Mouse (Mus musculus) limb, embryonic 12.5 days (tissue): ENCODE results near the gene Trpt1. TPM values are rescaled to one million over a fixed set of nuclear protein-coding genes. Genes with fewer than 3 reads are reported as not detected.
A peak's percentile ranks its signal among the peaks of the same experiment; 100 is the strongest.

ENCODE experiments used
- ATAC-seq: fragments of 200-750 bp; cut with Nextera tagmentation; 2 replicates; pipeline ENCODE4 v1.8.0; 2017; ENCODE audit warnings: low read depth, moderate TSS enrichment; ENCODE audit not compliant: insufficient number of reproducible peaks, insufficient read depth, low FRiP score, low TSS enrichment
- H3K27ac ChIP-seq: fragments of 300-500 bp; sonication (generic); 2 replicates; pipeline ENCODE4 v1.5.1; 2016; ENCODE audit warnings: mild to moderate bottlenecking, moderate library complexity
- H3K27me3 ChIP-seq: fragments of 300-500 bp; sonication (generic); 2 replicates; pipeline ENCODE4 v1.6.1; 2016; ENCODE audit warnings: mild to moderate bottlenecking, moderate library complexity
- H3K36me3 ChIP-seq: fragments of 300-500 bp; sonication (generic); 2 replicates; pipeline ENCODE4 v1.6.1; 2016; ENCODE audit warnings: mild to moderate bottlenecking, moderate library complexity
- H3K4me1 ChIP-seq: fragments of 300-500 bp; sonication (generic); replicated peaks from 2 replicates; pipeline ENCODE4 v1.6.1; 2016
- H3K4me2 ChIP-seq: fragments of 300-500 bp; sonication (generic); 2 replicates; pipeline ENCODE4 v1.6.1; 2016; ENCODE audit warnings: mild to moderate bottlenecking, moderate library complexity
- H3K4me3 ChIP-seq: fragments of 300-500 bp; sonication (generic); replicated peaks from 2 replicates; pipeline ENCODE4 v1.5.1; 2016; ENCODE audit warnings: mild to moderate bottlenecking
- H3K9ac ChIP-seq: fragments of 300-500 bp; sonication (generic); replicated peaks from 2 replicates; pipeline ENCODE4 v1.6.1; 2016; ENCODE audit warnings: mild to moderate bottlenecking, moderate library complexity
- H3K9me3 ChIP-seq: fragments of 300-500 bp; sonication (generic); 2 replicates; pipeline ENCODE4 v1.6.1; 2016; ENCODE audit warnings: mild to moderate bottlenecking, moderate library complexity
- WGBS: fragments of 180-500 bp; shearing (Covaris S2); methylation state at CpG from one replicate; pipeline ENCODE4 v1.1.7; 2016; 5-methylcytosine and 5-hydroxymethylcytosine counted together
- polyA plus RNA-seq: library from polyadenylated mRNA; unstranded; fragments of >200 nt; fragmentation: Nextera tagmentation; extraction: Ambion mirVana; gene quantifications from 2 replicates; pipeline ENCODE4 v1.2.1, GENCODE M21; 2016

The Trpt1 gene
- 10.8 and 11.0 TPM in 2 replicates for polyA plus RNA-seq

DNA sequence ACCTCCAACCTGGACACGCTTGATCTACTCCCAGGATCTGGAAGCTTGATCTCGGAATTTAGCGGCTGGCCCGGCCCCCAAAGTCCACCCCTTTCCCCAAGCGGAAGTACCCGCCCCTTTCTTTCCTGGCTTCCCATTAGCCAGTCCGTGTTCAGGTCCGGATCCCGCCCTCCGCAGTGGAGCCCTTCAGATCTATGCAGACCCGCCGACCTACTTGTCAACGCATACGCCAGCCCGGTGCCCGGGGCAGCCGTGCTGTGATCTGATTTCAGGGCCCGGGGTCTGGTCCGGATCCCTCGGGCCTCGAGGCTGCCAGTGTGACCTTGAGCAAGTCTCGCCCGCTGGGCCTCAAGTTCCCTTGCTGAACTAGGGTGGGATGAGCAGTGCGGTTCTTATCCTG is at the start of gene Trpt1, which contains the start of gene Nudt22:
Trpt1 (plus strand) TSS at position 126 of the 400 bp plus-strand sequence.
Nudt22 (minus strand) TSS at position 112 of the 400 bp plus-strand sequence.
- Histone ChIP-seq H3K9me3 (no peaks in the 10 kb centered on the region), H3K27me3 (no peaks in the 10 kb centered on the region), H3K4me2 (peak within 1 kb of the TSS; percentile 86), H3K36me3 (peaks cover 28% of the 10 kb centered on the region), H3K4me1 (peaks cover 47% of the 10 kb centered on the region), H3K4me3 (peak within 1 kb of the TSS; percentile 63), H3K9ac (peak within 1 kb of the TSS; percentile 74), H3K27ac (peak within 1 kb of the TSS; percentile 74)
- no peak; the same call in 1 of the 2 replicates for ATAC-seq
- WGBS = 1% methylated on average over 24 of the region's 24 CpGs

DNA sequence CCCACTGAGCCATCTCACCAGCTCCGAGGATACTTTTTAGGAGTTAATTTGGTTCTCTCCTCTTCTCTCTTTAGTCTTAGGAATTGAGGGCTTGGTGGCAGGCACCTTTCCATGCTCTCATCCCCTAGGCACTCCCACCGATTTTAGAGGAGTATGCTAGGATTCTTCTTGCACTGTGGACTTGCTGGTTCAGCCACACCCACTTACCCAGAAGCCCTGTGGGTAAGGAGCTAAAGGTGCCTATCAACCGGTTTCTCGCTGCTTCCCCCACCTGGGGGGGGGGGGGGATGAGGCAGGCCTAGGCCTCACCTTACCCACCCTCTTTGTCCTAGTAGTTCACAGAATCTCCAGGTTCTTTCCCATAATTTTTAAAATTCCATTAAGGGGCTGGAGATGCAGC is 48.2 kb upstream of the Trpt1 start:
- Histone ChIP-seq H3K9ac (no peak overlapping the region), H3K27me3 (no peaks in the 10 kb centered on the region), H3K4me3 (no peak overlapping the region), H3K4me1 (peaks cover 21% of the 10 kb centered on the region), H3K27ac (no peak overlapping the region), H3K36me3 (peaks cover 12% of the 10 kb centered on the region; the same call in 1 of the 2 replicates), H3K9me3 (no peaks in the 10 kb centered on the region), H3K4me2 (no peak overlapping the region)
- ATAC-seq = no peak
- 46% methylated on average over 4 of the region's 4 CpGs for WGBS

- Histone ChIP-seq H3K9me3 (no peaks in the 10 kb centered on the region), H3K9ac (no peak overlapping the region), H3K27me3 (no peaks in the 10 kb centered on the region), H3K27ac (no peak overlapping the region), H3K4me1 (peaks cover 19% of the 10 kb centered on the region), H3K4me2 (no peak overlapping the region), H3K4me3 (no peak overlapping the region), H3K36me3 (peaks cover 17% of the 10 kb centered on the region; the same call in 1 of the 2 replicates)
- ATAC-seq = no peak
- 75% methylated on average over 4 of the region's 4 CpGs for WGBS
Measured at GRCm38 (mm10) chr19:6948186-6948585, 47.7 kb upstream of the Trpt1 start.

DNA sequence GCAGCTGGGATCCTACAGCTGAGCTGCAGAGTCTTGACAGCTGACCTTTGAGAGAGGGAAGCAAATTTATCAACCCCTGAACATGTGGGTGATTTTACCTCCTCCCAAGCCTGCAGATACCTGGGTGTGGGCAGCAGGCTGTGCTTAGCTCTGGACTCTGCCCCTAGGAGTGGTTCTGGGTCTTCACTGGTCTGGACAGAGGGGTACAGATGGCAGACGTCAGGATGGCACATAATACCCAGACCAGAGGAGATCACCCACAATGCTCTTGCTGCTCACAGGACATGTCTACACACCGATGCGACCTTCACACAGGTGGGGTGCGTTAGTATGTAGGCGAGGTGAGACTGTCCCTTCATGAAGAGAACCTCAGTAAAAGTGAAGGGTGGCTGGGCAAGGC is 46.4 kb upstream of the Trpt1 start:
- no peak overlapping the region for H3K27ac ChIP-seq
- H3K4me3 ChIP-seq = no peak overlapping the region
- H3K4me1 ChIP-seq = peaks cover 19% of the 10 kb centered on the region
- H3K4me2 ChIP-seq = 0 out of 2 replicates have a peak overlapping the region, but pooled peaks have one; percentile 96
- no peaks in the 10 kb centered on the region for H3K27me3 ChIP-seq
- peaks cover 22% of the 10 kb centered on the region for H3K36me3 ChIP-seq
- 90% methylated on average over 5 of the region's 5 CpGs for WGBS
- ATAC-seq = no peak
- no peak overlapping the region for H3K9ac ChIP-seq
- no peaks in the 10 kb centered on the region for H3K9me3 ChIP-seq

DNA sequence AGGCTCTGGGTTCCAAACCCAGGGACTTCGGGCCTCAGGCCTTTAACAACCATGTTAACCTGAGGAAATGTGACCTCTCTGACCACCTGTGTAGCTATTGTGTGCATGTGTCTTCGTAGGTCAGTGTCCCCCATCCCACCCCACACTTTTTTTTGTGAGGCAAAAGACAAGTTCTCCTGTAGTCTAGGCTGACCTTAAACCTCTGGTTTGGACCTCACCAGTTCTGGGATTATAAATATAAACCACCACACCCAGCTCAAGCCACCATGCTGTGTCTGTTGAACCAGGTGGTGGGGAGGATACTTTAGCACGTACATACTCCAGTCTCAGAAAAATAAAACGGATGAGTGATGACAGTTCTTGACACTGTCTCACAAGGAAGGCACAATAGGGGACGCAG is 46.0 kb upstream of the Trpt1 start:
- Histone ChIP-seq H3K9me3 (no peaks in the 10 kb centered on the region), H3K36me3 (peaks cover 26% of the 10 kb centered on the region), H3K9ac (peak overlapping the region; percentile 78; the same call in 1 of the 2 replicates), H3K4me3 (peak overlapping the region; percentile 63), H3K4me2 (peak overlapping the region; percentile 96), H3K27ac (peak overlapping the region; percentile 97), H3K4me1 (peaks cover 19% of the 10 kb centered on the region), H3K27me3 (no peaks in the 10 kb centered on the region)
- WGBS = 63% methylated on average over 5 of the region's 5 CpGs
- no peak for ATAC-seq

GRCm38 (mm10) chr19:6950613-6951153 is 45.2 kb upstream of the Trpt1 start:
- Histone ChIP-seq H3K27me3 (no peaks in the 10 kb centered on the region), H3K27ac (peak overlapping the region; percentile 97), H3K36me3 (peaks cover 30% of the 10 kb centered on the region), H3K4me3 (peak overlapping the region; percentile 63), H3K4me2 (peak overlapping the region; percentile 96), H3K9ac (peak overlapping the region; percentile 78), H3K4me1 (peaks cover 19% of the 10 kb centered on the region), H3K9me3 (no peaks in the 10 kb centered on the region)
- under 1% methylated on average over 28 of the region's 28 CpGs for WGBS
- peak; percentile 18; the same call in 1 of the 2 replicates for ATAC-seq

- under 1% methylated on average over 35 of the region's 35 CpGs for WGBS
- Histone ChIP-seq H3K4me1 (peaks cover 19% of the 10 kb centered on the region), H3K27ac (peak overlapping the region; percentile 97), H3K4me3 (peak overlapping the region; percentile 63), H3K9ac (peak overlapping the region; percentile 78), H3K9me3 (no peaks in the 10 kb centered on the region), H3K4me2 (peak overlapping the region; percentile 96), H3K27me3 (no peaks in the 10 kb centered on the region), H3K36me3 (peaks cover 30% of the 10 kb centered on the region)
- ATAC-seq = peak; percentile 75
Measured at GRCm38 (mm10) chr19:6951381-6951968, 44.5 kb upstream of the Trpt1 start.

DNA sequence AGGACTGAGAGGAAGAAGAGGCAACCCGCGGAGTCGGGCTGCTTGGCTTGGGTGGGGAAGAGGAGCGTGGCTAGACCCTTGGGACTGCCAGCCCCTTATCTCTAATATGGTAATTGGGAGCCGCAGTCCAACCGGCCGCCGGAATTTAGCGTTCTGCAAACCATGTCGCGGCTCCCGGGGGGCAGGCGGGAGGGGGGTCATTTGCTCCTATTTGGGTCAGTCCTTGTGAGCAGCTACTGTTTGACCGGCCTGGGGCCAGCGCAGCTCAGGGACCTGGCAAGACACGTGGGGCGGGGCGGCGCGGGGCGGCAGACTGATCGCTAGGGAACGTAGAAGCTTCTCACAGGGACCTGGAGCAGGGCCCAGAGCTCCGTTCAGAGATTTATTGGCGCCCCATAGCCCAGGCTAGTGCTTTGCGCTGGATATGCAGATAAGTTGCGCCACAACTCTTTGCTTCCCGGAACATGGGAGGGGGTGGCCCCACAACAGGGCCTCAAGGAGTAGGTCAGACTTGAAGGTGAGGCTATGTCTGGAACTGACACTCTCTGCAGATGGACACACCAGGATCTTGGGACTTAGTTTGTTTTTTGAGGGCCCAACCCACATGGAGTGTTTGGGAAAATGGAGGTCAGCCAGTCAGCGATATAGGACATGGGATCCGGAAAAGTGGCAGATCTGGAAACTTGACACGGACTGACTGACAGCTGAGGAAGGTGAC is 43.8 kb upstream of the Trpt1 start:
- peaks cover 19% of the 10 kb centered on the region for H3K4me1 ChIP-seq
- 3% methylated on average over 31 of the region's 31 CpGs for WGBS
- H3K9me3 ChIP-seq = no peaks in the 10 kb centered on the region
- H3K27ac ChIP-seq = peak overlapping the region; percentile 97
- peaks cover 37% of the 10 kb centered on the region for H3K36me3 ChIP-seq
- peak overlapping the region; percentile 78 for H3K9ac ChIP-seq
- ATAC-seq = peak; percentile 3; the same call in 1 of the 2 replicates
- peak overlapping the region; percentile 63 for H3K4me3 ChIP-seq
- H3K27me3 ChIP-seq = no peaks in the 10 kb centered on the region
- peak overlapping the region; percentile 96 for H3K4me2 ChIP-seq

GRCm38 (mm10) chr19:6952712-6953037 is 43.3 kb upstream of the Trpt1 start:
- no peak for ATAC-seq

DNA sequence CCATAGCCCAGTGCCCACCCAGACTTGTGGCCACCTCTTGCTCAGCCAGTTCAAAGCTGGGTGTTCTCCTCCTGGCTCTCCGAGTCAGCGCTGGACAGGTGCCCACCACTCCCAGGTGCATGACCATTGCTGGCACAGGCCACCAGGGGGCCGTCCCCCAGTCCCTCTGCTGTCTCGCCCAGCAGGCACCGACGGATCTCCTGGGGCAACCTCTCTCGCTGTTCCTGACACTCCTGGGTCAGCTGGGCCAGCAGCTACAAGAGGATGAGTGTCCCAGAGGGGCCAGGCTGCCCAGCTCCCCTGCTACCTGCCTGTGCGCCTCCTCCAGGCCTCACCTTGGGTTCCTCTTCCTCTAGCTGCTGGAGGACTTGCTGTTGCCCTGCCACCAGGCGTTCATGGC is 41.9 kb upstream of the Trpt1 start:
- Histone ChIP-seq H3K36me3 (peaks cover 56% of the 10 kb centered on the region), H3K9ac (no peak overlapping the region), H3K4me1 (peaks cover 19% of the 10 kb centered on the region), H3K27me3 (no peaks in the 10 kb centered on the region), H3K4me2 (no peak overlapping the region), H3K9me3 (no peaks in the 10 kb centered on the region), H3K4me3 (no peak overlapping the region), H3K27ac (no peak overlapping the region)
- 54% methylated on average over 9 of the region's 9 CpGs for WGBS
- no peak for ATAC-seq

More at GRCm38 (mm10) chr19:6952712-6953037, 43.3 kb upstream of the Trpt1 start:
- 12% methylated on average over 3 of the region's 3 CpGs for WGBS
- H3K27me3 ChIP-seq = no peaks in the 10 kb centered on the region
- peak overlapping the region; percentile 96 for H3K4me2 ChIP-seq
- no peaks in the 10 kb centered on the region for H3K9me3 ChIP-seq
- 0 out of 2 replicates have a peak overlapping the region, but pooled peaks have one; percentile 78 for H3K9ac ChIP-seq
- H3K36me3 ChIP-seq = peaks cover 42% of the 10 kb centered on the region
- H3K4me3 ChIP-seq = peak overlapping the region; percentile 63
- H3K4me1 ChIP-seq = peaks cover 19% of the 10 kb centered on the region
- peak overlapping the region; percentile 97 for H3K27ac ChIP-seq

DNA sequence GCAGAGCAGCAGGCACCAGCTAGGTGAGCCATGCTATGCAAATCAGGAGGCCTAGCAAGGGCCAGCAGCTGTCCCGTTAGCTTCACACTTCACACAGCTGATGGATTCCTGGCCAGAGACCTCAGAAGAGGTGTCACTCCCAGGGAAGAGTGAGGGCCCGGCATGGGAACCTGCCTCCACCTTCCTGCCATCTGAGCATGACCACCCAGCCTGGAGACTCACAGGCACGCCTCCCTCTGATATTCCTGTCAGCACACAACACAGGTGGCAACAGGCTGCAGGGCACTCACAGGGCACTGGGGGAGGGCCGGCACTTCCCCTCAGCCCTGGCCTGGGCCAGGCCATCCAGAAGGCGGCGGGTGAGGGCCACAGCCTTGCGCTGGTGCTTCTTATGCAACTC is 40.5 kb upstream of the Trpt1 start:
- WGBS = 73% methylated on average over 7 of the region's 7 CpGs
- Histone ChIP-seq H3K4me1 (peaks cover 11% of the 10 kb centered on the region), H3K4me2 (no peak overlapping the region), H3K27ac (no peak overlapping the region), H3K9ac (no peak overlapping the region), H3K9me3 (no peaks in the 10 kb centered on the region), H3K4me3 (no peak overlapping the region), H3K27me3 (no peaks in the 10 kb centered on the region), H3K36me3 (peaks cover 70% of the 10 kb centered on the region)
- no peak for ATAC-seq
